Mouse (Mus musculus): Measurements from ENCODE around the gene Smtn.

- TF ChIP-seq POLR2A (IDR thresholded peaks at IDR 0.05; ENCODE audit: low read depth, low read length) (no peak), CTCF (IDR thresholded peaks at IDR 0.05; ENCODE audit: extremely low read depth, insufficient read depth, insufficient read length, insufficient replicate concordance) (no peak)
Measured at GRCm38 (mm10) chr11:3560202-3560601, 19.8 kb upstream of the Smtn start.
